Mouse (Mus musculus): ENCODE measurements around the gene Kitl. TPM values are rescaled to one million over a fixed set of nuclear protein-coding genes. Genes with fewer than 3 reads are reported as not detected.

Gene Kitl
- polyA plus RNA-seq, 2 experiments: 4.2 to 9.7 TPM

DNA sequence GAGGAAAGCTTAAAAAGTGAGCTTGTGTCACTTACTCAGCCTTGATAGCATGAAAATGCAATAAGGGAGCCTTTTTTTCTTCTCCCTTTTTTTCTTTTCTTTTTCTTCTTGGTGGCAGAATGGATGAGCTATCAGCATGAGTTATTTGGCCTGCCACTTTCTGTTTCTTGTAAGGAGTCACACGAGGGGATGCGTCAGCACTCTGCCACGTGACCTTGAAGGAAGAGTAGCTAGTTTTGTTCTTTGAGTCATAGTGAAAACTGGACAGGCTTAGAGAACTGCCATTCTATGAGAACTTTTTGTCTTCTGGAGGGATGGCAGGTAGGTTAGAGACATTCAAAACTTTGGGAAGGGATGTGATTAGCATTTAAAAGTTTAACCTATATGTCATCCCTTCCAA, 17.1 kb downstream of the Kitl start:
- Histone ChIP-seq H3K9me3 (ENCODE audit: control insufficient read depth, low read length) (no peaks in the 10 kb centered on the region), H3K4me3 (ENCODE audit: insufficient read depth in 1 of 2, low read depth in 2 of 2, low read length in 2 of 2) (no peak overlapping the region), H3K9ac (replicated peaks) (no peak overlapping the region), H3K27me3 (ENCODE audit: control insufficient read depth, insufficient read depth, low read length) (no peaks in the 10 kb centered on the region), H3K4me1 (replicated peaks; ENCODE audit: control insufficient read depth in 2 of 2, insufficient read depth in 2 of 2, low read length in 1 of 2) (peaks cover 0 to 17% of the 10 kb centered on the region in 2 experiments; a peak in 2 of 4 replicates), H3K27ac (no peak overlapping the region), H3K4me2 (ENCODE audit: low read depth) (no peak overlapping the region), H3K36me3 (replicated peaks; ENCODE audit: control insufficient read depth, insufficient read depth, low read depth) (no peaks in the 10 kb centered on the region)
- ATAC-seq (ENCODE audit: insufficient read depth) (no peak), DNase-seq (ENCODE audit: low read depth in 3 of 3, low spot score in 3 of 3) (no peak)
- TF ChIP-seq EP300 (IDR thresholded peaks at IDR 0.05; ENCODE audit: low read depth) (no peak), CTCF (IDR thresholded peaks at IDR 0.05; ENCODE audit: low read depth) (no peak)
- 48% methylated on average over 3 of the region's 3 CpGs for WGBS (ENCODE audit: insufficient replicate concordance)

DNA sequence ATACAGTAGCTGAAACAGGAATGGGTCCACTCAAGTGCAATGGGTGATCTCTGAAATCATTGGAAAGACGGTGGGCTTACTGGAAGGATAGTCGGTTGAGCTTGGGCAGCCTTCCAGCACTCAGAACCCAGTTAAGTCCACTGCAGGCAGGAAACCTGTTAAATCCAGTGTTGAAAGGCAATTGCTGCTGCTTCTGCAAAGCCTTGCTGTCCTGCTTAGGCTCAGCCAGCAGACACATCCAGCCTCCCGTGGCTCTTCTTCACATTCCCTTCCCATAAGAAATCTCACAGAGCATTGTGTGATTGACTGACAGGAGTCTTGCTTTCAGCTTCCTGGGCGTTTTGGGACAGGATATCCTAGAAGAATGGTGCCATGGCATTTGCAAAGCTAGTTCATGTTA, 20.6 kb downstream of the Kitl start:
- Histone ChIP-seq H3K27ac (no peak overlapping the region), H3K36me3 (replicated peaks; ENCODE audit: control insufficient read depth, insufficient read depth, low read depth) (no peaks in the 10 kb centered on the region), H3K9ac (replicated peaks) (no peak overlapping the region), H3K4me2 (ENCODE audit: low read depth) (no peak overlapping the region), H3K4me3 (ENCODE audit: insufficient read depth in 1 of 2, low read depth in 2 of 2, low read length in 2 of 2) (no peak overlapping the region), H3K9me3 (ENCODE audit: control insufficient read depth, low read length) (no peaks in the 10 kb centered on the region), H3K4me1 (replicated peaks; ENCODE audit: control insufficient read depth in 2 of 2, insufficient read depth in 2 of 2, low read length in 1 of 2) (peaks cover 0 to 18% of the 10 kb centered on the region in 2 experiments; a peak in 2 of 4 replicates), H3K27me3 (ENCODE audit: control insufficient read depth, insufficient read depth, low read length) (no peaks in the 10 kb centered on the region)
- no peak for TF ChIP-seq CTCF (IDR thresholded peaks at IDR 0.05; ENCODE audit: low read depth)
- TF ChIP-seq EP300 (IDR thresholded peaks at IDR 0.05; ENCODE audit: low read depth): no peak
- ATAC-seq (ENCODE audit: insufficient read depth) (no peak), DNase-seq (ENCODE audit: low read depth in 3 of 3, low spot score in 3 of 3) (no peak)
- WGBS (ENCODE audit: insufficient replicate concordance): 46% methylated on average over 4 of the region's 4 CpGs

DNA sequence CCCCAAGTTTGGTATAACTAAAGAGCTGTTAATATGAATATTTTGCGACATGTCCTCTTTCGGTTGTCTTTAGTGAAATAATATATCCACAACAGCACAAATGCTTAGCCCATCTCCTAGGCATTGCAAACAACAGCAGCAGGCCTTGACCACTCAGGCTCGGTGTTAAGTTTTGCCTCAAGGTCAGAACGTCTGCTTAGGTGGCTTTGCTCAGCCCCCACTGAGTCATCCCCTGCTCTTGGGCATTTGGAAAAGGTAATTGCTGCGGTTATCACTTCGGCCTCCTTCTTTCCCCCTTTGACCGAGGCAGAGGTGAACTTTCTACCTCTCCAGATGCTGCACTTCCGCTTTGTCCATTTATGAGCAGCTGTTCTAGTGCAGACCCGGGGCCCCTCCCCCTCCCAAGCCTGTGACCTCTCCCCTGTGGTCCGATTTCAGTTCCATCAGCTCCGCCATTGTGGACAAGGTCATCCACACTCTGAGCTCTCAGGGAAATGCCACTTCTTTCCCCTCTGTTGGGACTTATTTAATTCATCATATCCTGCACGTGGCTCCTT, 23.0 kb downstream of the Kitl start:
- WGBS (ENCODE audit: insufficient replicate concordance): 57% methylated on average over 12 of the region's 12 CpGs

DNA sequence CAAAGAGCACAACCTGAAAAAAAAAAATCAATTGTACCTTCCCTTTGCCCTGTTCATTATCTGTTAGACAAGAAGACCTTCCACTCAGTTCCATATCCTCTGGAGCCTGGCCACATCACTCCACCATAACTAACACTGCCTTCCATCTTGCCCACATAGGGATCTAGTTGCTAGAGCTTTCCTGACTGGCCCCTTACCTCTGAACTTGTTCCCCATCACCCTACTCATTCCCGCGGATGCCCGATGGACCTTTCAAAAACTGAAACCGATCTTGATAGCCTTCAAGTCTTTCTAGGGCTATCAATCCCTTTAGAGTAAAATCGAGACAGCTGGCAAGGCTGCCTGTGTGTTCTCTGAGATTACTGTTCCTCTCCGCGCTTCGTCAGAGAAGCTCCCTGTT, 23.6 kb downstream of the Kitl start:
- ATAC-seq (ENCODE audit: insufficient read depth) (no peak), DNase-seq (ENCODE audit: low read depth in 3 of 3, low spot score in 3 of 3) (no peak)
- TF ChIP-seq EP300 (IDR thresholded peaks at IDR 0.05; ENCODE audit: low read depth) (no peak), CTCF (IDR thresholded peaks at IDR 0.05; ENCODE audit: low read depth) (no peak)
- Histone ChIP-seq H3K36me3 (replicated peaks; ENCODE audit: control insufficient read depth, insufficient read depth, low read depth) (no peaks in the 10 kb centered on the region), H3K9me3 (ENCODE audit: control insufficient read depth, low read length) (no peaks in the 10 kb centered on the region), H3K4me3 (ENCODE audit: insufficient read depth in 1 of 2, low read depth in 2 of 2, low read length in 2 of 2) (no peak overlapping the region), H3K4me1 (replicated peaks; ENCODE audit: control insufficient read depth in 2 of 2, insufficient read depth in 2 of 2, low read length in 1 of 2) (peaks cover 0 to 14% of the 10 kb centered on the region in 2 experiments; a peak in 2 of 4 replicates), H3K9ac (replicated peaks) (no peak overlapping the region), H3K4me2 (ENCODE audit: low read depth) (no peak overlapping the region), H3K27ac (no peak overlapping the region), H3K27me3 (ENCODE audit: control insufficient read depth, insufficient read depth, low read length) (no peaks in the 10 kb centered on the region)
- WGBS (ENCODE audit: insufficient replicate concordance): 66% methylated on average over 8 of the region's 8 CpGs

More for the DNA sequence above, 23.0 kb downstream of the Kitl start:
- H3K4me3 ChIP-seq (ENCODE audit: insufficient read depth in 1 of 2, low read depth in 2 of 2, low read length in 2 of 2): no peak overlapping the region
- H3K36me3 ChIP-seq (replicated peaks; ENCODE audit: control insufficient read depth, insufficient read depth, low read depth): no peaks in the 10 kb centered on the region
- H3K27me3 ChIP-seq (ENCODE audit: control insufficient read depth, insufficient read depth, low read length): no peaks in the 10 kb centered on the region
- no peak for DNase-seq (ENCODE audit: low read depth in 3 of 3, low spot score in 3 of 3)
- 0 out of 2 replicates have a peak, but pooled peaks have one; percentile 13 for ATAC-seq (ENCODE audit: insufficient read depth)
- TF ChIP-seq EP300 (IDR thresholded peaks at IDR 0.05; ENCODE audit: low read depth) (no peak), CTCF (IDR thresholded peaks at IDR 0.05; ENCODE audit: low read depth) (no peak)
- H3K4me1 ChIP-seq (replicated peaks; ENCODE audit: control insufficient read depth in 2 of 2, insufficient read depth in 2 of 2, low read length in 1 of 2): peaks cover 0 to 16% of the 10 kb centered on the region in 2 experiments; a peak in 2 of 4 replicates
- H3K9ac ChIP-seq (replicated peaks): no peak overlapping the region
- H3K9me3 ChIP-seq (ENCODE audit: control insufficient read depth, low read length): no peaks in the 10 kb centered on the region
- no peak overlapping the region for H3K27ac ChIP-seq
- H3K4me2 ChIP-seq (ENCODE audit: low read depth): no peak overlapping the region

DNA sequence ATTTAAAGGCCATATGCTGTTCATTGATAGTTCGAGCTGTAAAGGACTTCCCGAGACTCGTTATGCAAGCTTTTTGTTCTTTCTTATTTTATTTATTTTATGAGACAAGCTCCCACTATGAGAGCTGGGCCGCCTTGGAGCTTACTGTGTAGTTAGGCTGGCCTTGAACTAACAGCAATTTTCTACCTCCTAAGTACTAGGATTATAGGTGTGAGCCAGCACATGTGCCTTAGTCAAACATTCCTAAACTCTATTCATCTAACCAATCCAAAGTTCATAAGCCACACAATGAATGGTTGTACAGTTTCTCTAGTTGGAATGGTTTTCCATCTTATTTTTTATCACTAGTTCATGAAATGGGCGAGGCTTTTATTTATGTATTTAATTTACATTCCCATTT, 28.3 kb downstream of the Kitl start:
- no peak for TF ChIP-seq EP300 (IDR thresholded peaks at IDR 0.05; ENCODE audit: low read depth)
- TF ChIP-seq CTCF (IDR thresholded peaks at IDR 0.05; ENCODE audit: low read depth): no peak
- no peak overlapping the region for H3K4me2 ChIP-seq (ENCODE audit: low read depth)
- H3K27ac ChIP-seq: no peak overlapping the region
- H3K27me3 ChIP-seq (ENCODE audit: control insufficient read depth, insufficient read depth, low read length): no peaks in the 10 kb centered on the region
- H3K4me3 ChIP-seq (ENCODE audit: insufficient read depth in 1 of 2, low read depth in 2 of 2, low read length in 2 of 2): no peak overlapping the region
- H3K4me1 ChIP-seq (replicated peaks; ENCODE audit: control insufficient read depth in 2 of 2, insufficient read depth in 2 of 2, low read length in 1 of 2): peaks cover 0 to 8% of the 10 kb centered on the region in 2 experiments; a peak in 2 of 4 replicates
- no peaks in the 10 kb centered on the region for H3K36me3 ChIP-seq (replicated peaks; ENCODE audit: control insufficient read depth, insufficient read depth, low read depth)
- DNase-seq (ENCODE audit: low read depth in 3 of 3, low spot score in 3 of 3) (no peak), ATAC-seq (ENCODE audit: insufficient read depth) (no peak)
- 57% methylated on average over 5 of the region's 5 CpGs for whole genome bisulfite sequencing (ENCODE audit: insufficient replicate concordance)
- no peaks in the 10 kb centered on the region for H3K9me3 ChIP-seq (ENCODE audit: control insufficient read depth, low read length)
- H3K9ac ChIP-seq (replicated peaks): no peak overlapping the region

Measured in liver, embryonic 14.5 days (tissue).